Mouse (Mus musculus) pancreas, adult 10 weeks (tissue): ENCODE measurements around the gene Upf2. TPM values are rescaled to one million over a fixed set of nuclear protein-coding genes. Genes with fewer than 3 reads are reported as not detected.

Experiments
- polyA plus RNA-seq: library from polyadenylated mRNA; stranded (reverse); fragments of 350-450 nt; fragmentation: Illumina TruSeq; extraction: RNeasy Lipid Tissue Mini Kit (QIAGEN cat#74804); gene quantifications from one replicate; pipeline ENCODE4 v1.2.3, GENCODE M21; 2015; ENCODE audit warnings: low read depth, low replicate concordance; ENCODE audit not compliant: insufficient read depth

Upf2 gene
- 8.9 TPM for polyA plus RNA-seq

DNA sequence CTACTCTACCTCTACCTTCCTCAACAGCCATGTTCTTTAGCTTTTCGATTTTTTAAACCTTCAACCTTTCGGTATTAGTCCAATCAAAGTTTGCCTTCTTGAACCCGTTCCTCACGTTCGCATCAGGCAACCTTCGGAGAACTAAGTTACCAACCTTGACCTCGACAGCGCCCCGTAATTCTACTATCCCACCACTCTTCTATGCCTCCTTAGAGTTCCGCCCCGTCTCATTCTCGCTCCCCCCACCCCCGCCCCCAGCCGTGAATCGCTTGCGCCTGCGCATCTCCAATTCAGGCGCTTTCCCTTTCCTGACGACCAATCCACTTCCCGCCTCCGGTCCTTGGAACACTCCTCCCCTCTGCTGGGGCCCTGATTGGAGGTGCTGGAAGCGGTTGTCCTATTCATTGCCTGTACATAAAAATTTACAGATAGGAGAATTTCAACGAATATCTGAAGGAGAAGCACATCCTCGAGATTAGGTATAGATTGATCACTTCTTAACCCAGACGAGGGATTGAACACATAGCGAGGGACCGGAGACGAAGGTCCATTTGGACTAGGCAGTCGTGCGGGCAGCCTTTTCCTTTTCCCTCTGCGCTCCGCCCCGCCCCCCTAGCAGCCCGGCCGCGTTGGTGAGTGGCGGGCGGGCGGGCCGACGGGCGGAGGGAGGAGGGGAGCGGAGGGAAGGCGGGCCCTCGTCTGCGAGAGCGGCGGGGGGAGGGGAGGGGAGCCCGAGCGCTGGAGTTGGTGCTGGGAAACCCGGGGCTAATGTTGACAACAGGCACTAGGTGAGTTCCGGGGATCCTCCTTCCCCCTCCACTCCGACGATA is at the start of gene Upf2:
Gene Upf2 (plus strand): TSS at position 704 of the 830 bp plus-strand sequence.

DNA sequence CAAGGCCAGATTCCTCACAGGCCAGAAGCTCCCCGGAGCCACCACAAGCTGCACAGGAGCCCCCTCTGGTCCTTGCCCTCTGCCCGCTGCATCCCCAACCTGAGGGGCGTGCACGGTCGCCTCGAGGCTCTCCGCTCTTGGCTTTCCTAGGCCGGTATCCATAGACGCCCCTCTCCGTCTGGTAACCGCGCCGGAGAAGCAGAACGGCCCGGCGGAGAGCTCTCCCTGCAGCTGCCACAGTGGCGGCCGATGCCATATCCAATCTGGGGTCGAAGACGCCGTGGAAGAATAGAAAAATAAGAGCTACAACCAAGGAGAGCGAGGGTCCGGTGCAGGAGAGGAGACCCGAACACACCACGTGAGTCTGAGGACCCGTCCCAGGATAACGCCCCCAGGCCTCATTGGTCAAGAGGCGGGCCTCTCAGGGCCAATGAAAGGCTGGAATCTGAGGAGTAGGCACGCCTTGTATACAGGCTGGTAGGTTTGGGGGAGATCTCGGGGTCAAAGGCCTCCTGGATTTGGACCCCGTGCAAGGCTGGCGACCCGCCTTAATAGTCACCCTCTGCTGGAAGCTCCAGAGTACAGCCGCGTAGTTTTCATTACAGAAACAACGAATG is 8.7 kb upstream of the Upf2 start, which contains the start of gene Dhtkd1:
Gene Dhtkd1 (minus strand): TSS at position 377 of the 617 bp plus-strand sequence.

Other genes with a start within 250 kb of the Upf2 start
- gene Camk1d, start 237.0 kb upstream of the Upf2 start, polyA plus RNA-seq = 1.4 TPM
- gene Nudt5, start 106.5 kb upstream of the Upf2 start, polyA plus RNA-seq = 2.7 TPM
- 28.7 TPM for gene Cdc123, start 106.3 kb upstream of the Upf2 start, polyA plus RNA-seq
- gene Gm13199, start 88.5 kb upstream of the Upf2 start, polyA plus RNA-seq = not detected
- gene Sec61a2, start 56.0 kb upstream of the Upf2 start, polyA plus RNA-seq = 9.3 TPM
- 2.7 TPM for gene Dhtkd1, start 8.7 kb upstream of the Upf2 start, polyA plus RNA-seq
- 4.2 TPM for gene Proser2, start 178.7 kb downstream of the Upf2 start, polyA plus RNA-seq